Mouse (Mus musculus): ENCODE measurements around the gene Bcl11a.

Gene Bcl11a

DNA sequence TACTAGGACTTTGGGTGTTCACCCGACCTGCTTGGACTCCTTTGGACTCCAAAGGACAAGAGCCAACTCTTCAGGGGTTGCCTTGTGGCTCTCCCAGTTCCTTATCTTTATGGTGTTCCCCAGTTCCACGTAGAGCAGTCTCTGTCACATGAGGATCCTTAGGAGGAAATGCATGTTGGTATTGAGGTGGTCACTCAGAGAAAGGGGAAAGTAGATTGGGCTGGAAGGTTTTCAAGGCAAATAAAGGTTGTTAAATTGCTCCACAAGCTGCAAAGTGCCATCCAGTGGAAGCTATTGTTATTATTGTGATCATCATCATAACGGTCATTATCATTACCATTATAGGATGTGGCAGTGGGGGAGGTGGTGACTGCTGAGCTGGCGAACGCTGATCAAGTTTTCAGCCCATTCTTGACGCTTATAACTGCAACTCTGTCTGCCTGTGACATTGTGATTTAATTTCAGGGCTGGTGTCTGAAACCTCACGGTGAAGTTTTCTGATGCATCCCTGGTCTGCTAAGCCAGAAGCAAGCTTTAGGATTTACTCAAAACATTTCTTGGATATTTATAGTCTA, 52.4 kb downstream of the Bcl11a start:
- no peak for DNase-seq (ENCODE audit: low spot score in 2 of 2)

- DNase-seq (ENCODE audit: low spot score in 2 of 2): no peak
Observed at GRCm38 (mm10) chr11:24131818-24132217, 54.0 kb downstream of the Bcl11a start.

GRCm38 (mm10) chr11:24132358-24132757, 54.5 kb downstream of the Bcl11a start:
- no peak for DNase-seq (ENCODE audit: low spot score in 2 of 2)

GRCm38 (mm10) chr11:24132853-24133252, 55.0 kb downstream of the Bcl11a start:
- no peak for DNase-seq (ENCODE audit: low spot score in 2 of 2)

DNA sequence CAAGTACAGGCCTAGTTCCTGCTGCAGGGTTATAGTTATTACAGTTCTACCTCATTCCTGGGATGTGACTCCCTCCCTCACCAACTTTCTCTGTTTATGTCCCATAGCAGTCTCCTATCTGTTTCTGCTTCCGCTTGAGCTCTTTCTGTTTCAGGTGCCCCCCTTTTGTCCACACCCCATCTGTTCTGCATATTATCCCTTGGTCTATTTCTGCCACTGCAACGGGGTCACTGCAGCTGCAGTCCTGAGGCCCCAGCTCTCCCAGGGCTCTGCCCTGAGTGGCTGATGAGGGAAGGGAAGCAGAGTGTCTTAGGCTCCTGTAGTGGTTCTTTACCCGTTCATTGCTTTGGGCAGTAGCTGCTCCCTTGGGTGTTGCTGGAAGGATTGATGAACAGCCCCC, 55.6 kb downstream of the Bcl11a start:
- no peak for DNase-seq (ENCODE audit: low spot score in 2 of 2)

- DNase-seq (ENCODE audit: low spot score in 2 of 2): no peak
Observed at GRCm38 (mm10) chr11:24133928-24134327, 56.1 kb downstream of the Bcl11a start.

- no peak for DNase-seq (ENCODE audit: low spot score in 2 of 2)
Observed at GRCm38 (mm10) chr11:24135244-24135643, 57.4 kb downstream of the Bcl11a start.

- DNase-seq (ENCODE audit: low spot score in 2 of 2): no peak
Observed at GRCm38 (mm10) chr11:24136084-24136785, 58.4 kb downstream of the Bcl11a start.

- DNase-seq (ENCODE audit: low spot score in 2 of 2): no peak
Observed at GRCm38 (mm10) chr11:24137891-24138290, 60.0 kb downstream of the Bcl11a start.

GRCm38 (mm10) chr11:24138600-24139375, 60.9 kb downstream of the Bcl11a start:
- no peak for DNase-seq (ENCODE audit: low spot score in 2 of 2)

GRCm38 (mm10) chr11:24139432-24139831, 61.6 kb downstream of the Bcl11a start:
- DNase-seq (ENCODE audit: low spot score in 2 of 2): no peak

GRCm38 (mm10) chr11:24139952-24140351, 62.1 kb downstream of the Bcl11a start:
- DNase-seq (ENCODE audit: low spot score in 2 of 2): no peak

GRCm38 (mm10) chr11:24140948-24141347, 63.1 kb downstream of the Bcl11a start:
- DNase-seq (ENCODE audit: low spot score in 2 of 2): no peak

- no peak for DNase-seq (ENCODE audit: low spot score in 2 of 2)
Observed at GRCm38 (mm10) chr11:24141479-24142251, 63.8 kb downstream of the Bcl11a start.

DNA sequence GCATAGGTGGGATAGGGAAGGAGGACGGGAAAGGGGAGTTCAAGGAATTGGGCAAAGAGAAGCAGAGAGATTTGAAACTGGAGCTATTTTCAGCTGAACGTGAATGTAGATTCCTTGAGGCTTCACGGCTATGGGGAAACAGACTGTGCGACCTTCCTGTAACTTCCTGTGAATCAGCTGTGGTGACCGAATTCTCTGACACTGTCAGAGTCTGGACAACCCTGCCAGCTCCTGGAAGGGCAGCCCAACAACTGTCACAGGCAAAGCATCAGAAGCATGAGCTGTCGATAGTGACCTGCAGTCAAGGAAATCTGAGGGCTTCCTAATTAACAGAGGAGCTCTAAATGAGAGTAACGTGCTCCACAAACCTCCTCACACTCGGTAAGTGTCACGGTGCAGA, 64.5 kb downstream of the Bcl11a start:
- no peak for DNase-seq (ENCODE audit: low spot score in 2 of 2)

DNA sequence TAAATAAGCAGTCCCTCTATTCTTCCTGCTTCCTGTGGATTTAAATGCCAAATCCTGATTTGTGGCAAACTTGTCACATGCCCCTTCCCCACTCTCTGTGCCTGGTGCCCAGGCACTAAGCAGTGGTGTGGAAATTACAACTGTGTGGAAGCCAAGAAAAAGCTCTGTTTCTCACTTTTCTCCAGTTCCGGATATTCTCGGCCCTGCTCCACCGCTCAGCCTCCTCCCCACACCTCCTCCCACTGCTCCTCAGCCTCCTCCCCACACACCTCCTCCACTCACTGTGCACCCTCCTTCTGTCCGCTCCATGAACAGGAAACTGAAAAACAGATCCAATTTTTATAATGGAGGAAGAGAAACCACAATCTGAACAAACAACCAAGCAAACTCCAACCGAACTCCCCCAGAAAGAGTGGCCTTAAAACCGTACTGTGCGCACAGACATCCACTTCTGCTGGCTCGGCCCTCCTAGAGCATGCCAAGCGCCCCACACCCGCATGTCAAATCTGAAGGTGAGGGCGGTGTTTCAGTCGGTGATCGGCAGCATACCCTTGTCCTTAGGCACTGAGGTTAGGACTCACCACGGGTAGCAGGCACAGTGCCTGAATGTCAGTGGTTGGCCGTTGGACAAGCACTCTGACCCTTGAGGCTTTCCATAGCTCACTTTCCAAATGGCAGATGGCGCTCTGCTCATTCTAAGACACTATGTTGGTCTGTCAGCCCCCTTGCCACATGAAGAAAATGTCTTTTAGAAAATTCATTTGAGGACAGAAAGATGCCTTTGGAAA, 66.5 kb downstream of the Bcl11a start:
- no peak for DNase-seq (ENCODE audit: low spot score in 2 of 2)

DNA sequence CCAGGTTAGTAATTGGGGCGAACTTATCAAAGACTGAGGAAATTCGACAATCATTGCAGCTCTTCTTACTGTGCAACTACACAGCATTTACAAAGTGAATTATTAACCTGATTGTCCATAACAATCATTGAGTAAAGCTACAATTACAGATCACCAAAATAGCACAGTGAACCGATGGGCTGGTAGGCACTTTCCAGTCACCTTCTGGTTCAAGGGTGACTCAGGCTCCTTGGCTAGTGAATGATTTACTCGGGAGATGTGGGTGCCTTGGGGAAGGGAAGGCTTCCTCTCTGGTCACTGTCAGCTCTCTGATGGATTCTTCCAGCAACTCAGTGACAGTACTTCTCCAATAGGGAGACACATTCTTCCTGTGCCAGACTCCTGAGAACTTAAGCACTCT, 68.2 kb downstream of the Bcl11a start:
- DNase-seq (ENCODE audit: low spot score in 2 of 2): no peak

- DNase-seq (ENCODE audit: low spot score in 2 of 2): no peak
Observed at GRCm38 (mm10) chr11:24146437-24146836, 68.6 kb downstream of the Bcl11a start.

- DNase-seq (ENCODE audit: low spot score in 2 of 2): no peak
Observed at GRCm38 (mm10) chr11:24147698-24148097, 69.8 kb downstream of the Bcl11a start.

DNA sequence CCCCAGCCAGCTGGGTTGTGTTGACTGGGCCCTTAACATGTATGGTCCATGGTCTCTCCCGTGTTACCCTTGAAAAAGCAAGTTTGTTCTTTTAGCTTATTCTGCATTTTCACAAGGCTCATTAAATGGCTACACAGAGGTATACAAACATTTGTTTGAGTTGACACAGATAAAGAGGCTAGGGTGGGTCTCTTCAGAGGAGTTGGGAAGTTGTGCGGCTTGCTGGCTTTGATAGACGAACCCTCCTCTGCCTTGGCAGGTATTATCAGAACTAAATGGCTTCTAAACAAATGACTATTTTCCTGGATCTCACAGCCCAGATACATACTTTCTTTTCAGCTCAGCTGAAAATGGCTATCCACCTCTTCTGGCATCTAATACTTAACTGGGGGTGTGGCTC, 70.7 kb downstream of the Bcl11a start:
- DNase-seq (ENCODE audit: low spot score in 2 of 2): no peak

GRCm38 (mm10) chr11:24149462-24150220, 71.8 kb downstream of the Bcl11a start:
- no peak for DNase-seq (ENCODE audit: low spot score in 2 of 2)

All from urinary bladder, adult 18-20 months (tissue).